Mouse (Mus musculus): ENCODE results near the gene Btg2.

GRCm38 (mm10) chr1:134092852-134093770 is 14.2 kb upstream of the Btg2 start:
- TF ChIP-seq CTCF (IDR thresholded peaks at IDR 0.05) = no peak
- TF ChIP-seq POLR2A (IDR thresholded peaks at IDR 0.05; ENCODE audit: insufficient read depth, low read depth, low read length) = peak; percentile 57
